In the genomic region with DNA sequence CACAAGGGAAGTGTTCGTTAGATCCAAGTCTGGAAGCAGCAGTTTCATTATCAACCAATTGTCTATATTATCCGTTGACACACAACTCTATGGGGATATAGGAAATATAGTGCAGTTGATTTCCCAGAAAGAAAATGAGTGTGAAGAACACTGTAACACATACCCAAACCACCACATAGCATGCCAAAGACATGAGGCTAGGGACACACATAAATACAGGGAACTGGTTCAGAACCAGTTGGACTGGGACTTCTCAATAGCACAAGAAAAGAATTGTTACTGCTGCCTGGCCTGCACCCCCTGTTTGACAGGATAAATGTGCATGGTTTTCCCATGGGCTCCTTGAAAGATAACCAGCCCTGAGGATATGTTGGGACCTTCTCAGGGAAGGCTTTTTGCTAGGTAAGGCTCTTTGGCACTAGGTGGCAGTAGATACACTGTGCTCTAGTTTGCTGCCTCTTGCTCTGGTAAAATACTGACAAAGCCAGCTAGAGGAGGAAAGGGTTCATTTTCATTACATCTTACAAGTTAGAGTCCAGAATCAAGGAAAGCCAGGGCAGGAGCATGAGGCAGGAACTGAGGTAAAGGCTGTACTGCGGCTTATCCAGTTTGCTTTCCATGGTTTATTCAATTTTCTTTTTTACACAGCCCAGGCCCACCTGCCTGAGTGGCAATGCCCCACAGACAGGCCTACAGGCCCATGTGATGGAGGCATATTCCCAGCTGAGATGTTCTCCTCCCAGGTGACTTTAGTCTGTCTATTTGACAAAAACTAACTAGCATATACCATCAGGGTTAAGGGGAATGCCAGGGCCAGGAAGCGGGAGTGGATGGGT, we compare ENCODE assay signal across 8 mouse cellular contexts. TPM values are rescaled to one million over a fixed set of nuclear protein-coding genes. Genes with fewer than 3 reads are reported as not detected.
DNase-seq lines count a peak whose midpoint lies in the region; ATAC-seq lines count a peak whose summit lies in the region.

No protein-coding gene starts in this region.

- H3K4me3 ChIP-seq in embryonic facial prominence, embryonic 13.5 days = no peak overlapping the region
- H3K4me3 ChIP-seq in hindbrain, embryonic 12.5 days = no peak overlapping the region
- H3K4me3 ChIP-seq in megakaryocyte, embryonic 14.5 days (replicated peaks) = peak overlapping the region; percentile 72

- DNase-seq in adrenal gland, postnatal 14 days = peak; percentile 46
- DNase-seq in adrenal gland, postnatal 25 days = no peak
- DNase-seq in ZHBTc4 (ENCODE audit: low read depth, low spot score) = peak; percentile 67
- DNase-seq in left cerebral cortex, adult 18-20 months (ENCODE audit: low spot score in 2 of 2) = peak; percentile 42 to 48
- peak; percentile 41 to 60 for DNase-seq in right cerebral cortex, postnatal 36 days (ENCODE audit: low spot score in 2 of 2)

- H3K9ac ChIP-seq in embryonic facial prominence, embryonic 13.5 days = 0 out of 2 replicates have a peak overlapping the region, but pooled peaks have one; percentile 37
- H3K9ac ChIP-seq in hindbrain, embryonic 12.5 days = 0 out of 2 replicates have a peak overlapping the region, but pooled peaks have one; percentile 19

- ATAC-seq in embryonic facial prominence, embryonic 13.5 days (ENCODE audit: insufficient number of reproducible peaks, insufficient read depth, low FRiP score, low TSS enrichment, low read depth) = no peak
- ATAC-seq in hindbrain, embryonic 12.5 days (ENCODE audit: low FRiP score) = peak; percentile 84

- H3K4me1 ChIP-seq in embryonic facial prominence, embryonic 13.5 days = no peaks in the 10 kb centered on the region
- no peaks in the 10 kb centered on the region for H3K4me1 ChIP-seq in hindbrain, embryonic 12.5 days
- peaks cover 97% of the 10 kb centered on the region for H3K4me1 ChIP-seq in megakaryocyte, embryonic 14.5 days

- H3K4me2 ChIP-seq in embryonic facial prominence, embryonic 13.5 days = no peak overlapping the region
- H3K4me2 ChIP-seq in hindbrain, embryonic 12.5 days (replicated peaks) = no peak overlapping the region

- no peaks in the 10 kb centered on the region for H3K9me3 ChIP-seq in embryonic facial prominence, embryonic 13.5 days
- H3K9me3 ChIP-seq in hindbrain, embryonic 12.5 days (replicated peaks) = no peaks in the 10 kb centered on the region
- H3K9me3 ChIP-seq in megakaryocyte, embryonic 14.5 days = no peaks in the 10 kb centered on the region

- no peak overlapping the region; the same call in 1 of the 2 replicates for H3K27ac ChIP-seq in embryonic facial prominence, embryonic 13.5 days
- H3K27ac ChIP-seq in hindbrain, embryonic 12.5 days = no peak overlapping the region

- WGBS in embryonic facial prominence, embryonic 13.5 days = 81% methylated on average over 4 of the region's 4 CpGs
- WGBS in hindbrain, embryonic 12.5 days = 88% methylated on average over 4 of the region's 4 CpGs

- H3K27me3 ChIP-seq in embryonic facial prominence, embryonic 13.5 days = no peaks in the 10 kb centered on the region
- no peaks in the 10 kb centered on the region for H3K27me3 ChIP-seq in hindbrain, embryonic 12.5 days
- H3K27me3 ChIP-seq in megakaryocyte, embryonic 14.5 days (replicated peaks) = no peaks in the 10 kb centered on the region

- H3K36me3 ChIP-seq in embryonic facial prominence, embryonic 13.5 days = peaks cover 25% of the 10 kb centered on the region
- H3K36me3 ChIP-seq in hindbrain, embryonic 12.5 days = peaks cover 19% of the 10 kb centered on the region
- peaks cover 40% of the 10 kb centered on the region for H3K36me3 ChIP-seq in megakaryocyte, embryonic 14.5 days (replicated peaks; ENCODE audit: low read length)

RNA-seq across cellular contexts. Expression of gene Ilk, which starts 10.0 kb away (rescaled TPM):
- total RNA-seq in adrenal gland, postnatal 14 days (2021) = 133 and 145 TPM in 2 replicates
- 150 and 158 TPM in 2 replicates for total RNA-seq in adrenal gland, postnatal 25 days (2021)
- 253 and 273 TPM in 2 replicates for polyA plus RNA-seq in embryonic facial prominence, embryonic 13.5 days (2015; fragmentation: Nextera tagmentation; extraction: Ambion mirVana)
- polyA plus RNA-seq in hindbrain, embryonic 12.5 days (2016; fragmentation: Nextera tagmentation; extraction: Ambion mirVana) = 216 and 226 TPM in 2 replicates
- total RNA-seq in left cerebral cortex, adult 18-20 months (2021) = 10 to 100 TPM; 68.9 to 74.6 TPM
- polyA plus RNA-seq in megakaryocyte, embryonic 14.5 days (2012; ENCODE audit: insufficient read depth, low replicate concordance) = 241 and 315 TPM in 2 replicates

RNA-seq across cellular contexts. Expression of gene Rrp8, which starts 10.8 kb away (rescaled TPM):
- 16.2 and 19.3 TPM in 2 replicates for total RNA-seq in adrenal gland, postnatal 14 days (2021)
- total RNA-seq in adrenal gland, postnatal 25 days (2021) = 19.1 and 27.7 TPM in 2 replicates
- polyA plus RNA-seq in embryonic facial prominence, embryonic 13.5 days (2015; fragmentation: Nextera tagmentation; extraction: Ambion mirVana) = 43.4 and 48.9 TPM in 2 replicates
- polyA plus RNA-seq in hindbrain, embryonic 12.5 days (2016; fragmentation: Nextera tagmentation; extraction: Ambion mirVana) = 32.7 and 36.6 TPM in 2 replicates
- total RNA-seq in left cerebral cortex, adult 18-20 months (2021) = 10 to 100 TPM in 1 of 2 experiments, 1 to 10 TPM in 1; 9.3 to 12.9 TPM
- polyA plus RNA-seq in megakaryocyte, embryonic 14.5 days (2012; ENCODE audit: insufficient read depth, low replicate concordance) = 20.7 and 32.3 TPM in 2 replicates

RNA-seq across cellular contexts. Expression of gene Taf10, which starts 17.8 kb away (rescaled TPM):
- total RNA-seq in adrenal gland, postnatal 14 days (2021) = 161 and 179 TPM in 2 replicates
- total RNA-seq in adrenal gland, postnatal 25 days (2021) = 198 and 204 TPM in 2 replicates
- polyA plus RNA-seq in embryonic facial prominence, embryonic 13.5 days (2015; fragmentation: Nextera tagmentation; extraction: Ambion mirVana) = 126 and 137 TPM in 2 replicates
- polyA plus RNA-seq in hindbrain, embryonic 12.5 days (2016; fragmentation: Nextera tagmentation; extraction: Ambion mirVana) = 146 and 171 TPM in 2 replicates
- total RNA-seq in left cerebral cortex, adult 18-20 months (2021) = 100 to 1,000 TPM; 107 to 110 TPM
- polyA plus RNA-seq in megakaryocyte, embryonic 14.5 days (2012; ENCODE audit: insufficient read depth, low replicate concordance) = 411 and 429 TPM in 2 replicates

RNA-seq across cellular contexts. Expression of gene Tpp1, which starts 25.7 kb away (rescaled TPM):
- 74.8 and 75.4 TPM in 2 replicates for total RNA-seq in adrenal gland, postnatal 14 days (2021)
- total RNA-seq in adrenal gland, postnatal 25 days (2021) = 88.3 and 122 TPM in 2 replicates
- polyA plus RNA-seq in embryonic facial prominence, embryonic 13.5 days (2015; fragmentation: Nextera tagmentation; extraction: Ambion mirVana) = 44.0 and 45.8 TPM in 2 replicates
- 47.4 and 49.5 TPM in 2 replicates for polyA plus RNA-seq in hindbrain, embryonic 12.5 days (2016; fragmentation: Nextera tagmentation; extraction: Ambion mirVana)
- total RNA-seq in left cerebral cortex, adult 18-20 months (2021) = 10 to 100 TPM; 57.5 to 62.7 TPM
- 37.7 and 43.0 TPM in 2 replicates for polyA plus RNA-seq in megakaryocyte, embryonic 14.5 days (2012; ENCODE audit: insufficient read depth, low replicate concordance)
